Mouse (Mus musculus): Measurements from ENCODE around the gene Gm10310.
"Not testable (repeated sequence)": the region's sequence is repeated elsewhere in the genome, so short reads cannot be mapped to it uniquely, and the experiment has no call there.

Gene Gm10310

DNA sequence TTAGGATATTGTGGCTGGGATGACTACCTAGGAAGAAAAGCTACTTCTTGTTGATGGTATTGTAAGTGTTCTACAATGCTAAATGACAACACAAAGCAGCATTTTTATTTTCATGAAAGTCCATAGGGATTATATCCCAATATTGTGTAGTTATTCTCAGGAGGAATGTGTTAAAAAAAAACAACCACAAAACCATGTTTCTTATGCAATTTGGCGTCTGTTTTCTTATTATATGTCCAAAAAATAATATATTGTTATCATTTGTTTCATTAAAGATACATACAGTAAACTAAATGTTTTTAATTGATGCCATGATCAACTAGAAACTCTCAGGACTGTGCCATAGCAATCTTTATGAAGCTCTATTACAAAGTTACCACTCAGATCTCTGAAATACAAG, at the start of gene Gm10310:
Gene Gm10310, minus strand, starts transcription at position 101 of the 400 bp plus-strand sequence.
- DNase-seq (ENCODE audit: low spot score): not testable (repeated sequence)

- DNase-seq (ENCODE audit: low spot score): no peak
Observed at GRCm38 (mm10) chr10:130030048-130030447, 45.2 kb upstream of the Gm10310 start, which contains the start of gene Olfr821. Gene Olfr821 (plus strand): TSS chr10:130030348.

GRCm38 (mm10) chr10:130012321-130012720, 27.5 kb upstream of the Gm10310 start, which contains the start of gene Olfr820:
Gene Olfr820 (plus strand): TSS chr10:130012621.
- no peak for DNase-seq (ENCODE audit: low spot score)

DNA sequence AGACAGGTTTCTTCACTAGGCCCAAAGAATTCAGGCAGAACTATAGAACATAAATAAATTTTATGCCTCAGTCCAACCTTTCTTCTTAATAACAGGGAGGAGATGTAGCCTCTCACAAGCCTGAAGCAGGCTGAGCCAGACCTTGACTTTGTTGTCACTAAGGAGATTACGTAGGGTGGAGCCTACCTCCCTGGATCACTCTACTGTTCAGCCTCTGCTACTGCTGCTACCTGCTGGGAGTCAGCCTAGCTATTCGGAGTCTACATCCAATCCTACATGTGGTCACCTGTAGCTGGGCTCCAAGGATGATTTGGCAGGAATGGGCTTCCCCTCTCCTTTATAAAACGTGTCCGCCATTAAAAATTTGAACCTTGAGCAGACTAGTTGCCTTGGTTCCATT, 20.5 kb upstream of the Gm10310 start:
- DNase-seq (ENCODE audit: low spot score): not testable (repeated sequence)

DNA sequence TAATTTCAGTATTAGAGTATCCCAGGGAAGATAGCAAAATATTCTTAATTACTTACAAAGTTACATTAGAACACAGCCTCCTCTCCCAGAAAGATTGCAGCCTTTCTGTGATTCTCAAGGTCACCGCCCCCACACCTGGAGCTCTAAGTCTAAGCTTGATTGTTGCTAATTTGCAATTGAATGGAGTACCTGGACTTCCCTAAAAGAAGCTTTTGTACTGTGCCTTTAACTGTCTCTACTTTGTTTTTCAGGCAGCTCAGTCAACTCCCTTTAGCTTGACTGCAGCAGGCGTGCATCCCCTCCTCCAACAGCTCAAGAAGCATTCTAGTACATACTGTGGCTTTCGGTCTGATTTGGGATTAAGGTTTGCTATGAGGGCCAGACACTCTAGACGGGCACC, 19.2 kb upstream of the Gm10310 start:
- DNase-seq (ENCODE audit: low spot score): not testable (repeated sequence)

- DNase-seq (ENCODE audit: low spot score): not testable (repeated sequence)
Observed at GRCm38 (mm10) chr10:129981867-129982266, 3.0 kb downstream of the Gm10310 start.

DNA sequence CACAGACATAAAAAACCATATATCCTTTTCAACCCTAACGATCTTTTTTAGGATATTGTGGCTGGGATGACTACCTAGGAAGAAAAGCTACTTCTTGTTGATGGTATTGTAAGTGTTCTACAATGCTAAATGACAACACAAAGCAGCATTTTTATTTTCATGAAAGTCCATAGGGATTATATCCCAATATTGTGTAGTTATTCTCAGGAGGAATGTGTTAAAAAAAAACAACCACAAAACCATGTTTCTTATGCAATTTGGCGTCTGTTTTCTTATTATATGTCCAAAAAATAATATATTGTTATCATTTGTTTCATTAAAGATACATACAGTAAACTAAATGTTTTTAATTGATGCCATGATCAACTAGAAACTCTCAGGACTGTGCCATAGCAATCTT, 8.8 kb downstream of the Gm10310 start, which contains the start of gene Olfr247:
Gene Olfr247, minus strand, starts transcription at position 101 of the 400 bp plus-strand sequence.
- DNase-seq (ENCODE audit: low spot score): not testable (repeated sequence)

DNA sequence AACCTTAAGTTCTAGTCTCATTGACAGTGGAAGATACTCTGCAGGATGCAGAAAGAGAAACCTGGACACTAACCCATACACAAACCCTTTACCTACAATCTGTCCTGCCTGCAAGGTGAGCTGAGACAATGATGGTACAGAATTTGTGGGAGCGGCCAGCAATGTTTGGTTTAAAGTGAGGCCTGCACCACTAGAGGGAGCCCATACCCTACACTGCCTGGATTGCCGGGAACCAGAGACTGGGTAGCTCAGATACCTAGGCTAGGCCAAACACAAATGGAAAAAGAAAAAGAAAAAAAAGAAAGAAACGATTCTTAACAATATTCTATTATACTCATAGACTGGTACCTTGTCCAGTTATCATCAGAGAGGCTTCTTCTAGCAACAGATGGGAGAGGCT, 11.9 kb downstream of the Gm10310 start:
- DNase-seq (ENCODE audit: low spot score): not testable (repeated sequence)

- DNase-seq (ENCODE audit: low spot score): not testable (repeated sequence)
Observed at GRCm38 (mm10) chr10:129967166-129967565, 17.7 kb downstream of the Gm10310 start, which contains the start of gene Olfr819. Gene Olfr819 (minus strand): TSS chr10:129967266.

- not testable (repeated sequence) for DNase-seq (ENCODE audit: low spot score)
Observed at GRCm38 (mm10) chr10:129966232-129966631, 18.6 kb downstream of the Gm10310 start.

DNA sequence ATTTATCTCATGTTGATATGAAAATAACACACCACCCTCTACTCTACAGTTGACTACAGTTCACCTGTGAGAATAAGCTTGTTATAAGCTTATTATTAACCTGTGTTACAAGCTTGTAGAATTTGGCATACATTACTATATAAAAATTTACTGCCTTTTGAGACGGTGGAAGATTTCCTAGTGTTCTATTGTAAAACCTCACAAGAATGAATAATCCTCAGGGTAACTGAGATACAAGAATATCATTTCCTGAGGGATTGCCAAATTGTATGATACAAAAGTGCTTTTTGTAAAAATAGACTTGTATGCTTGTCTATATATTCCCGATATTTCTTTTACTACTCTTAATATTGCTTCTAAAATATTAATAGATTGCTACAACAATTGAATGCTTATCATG, 35.9 kb downstream of the Gm10310 start, which contains the start of gene Olfr818:
Gene Olfr818, minus strand, starts transcription at position 101 of the 400 bp plus-strand sequence.
- DNase-seq (ENCODE audit: low spot score): no peak

All from ovary, postnatal 36 days (tissue).